Mouse (Mus musculus): ENCODE results near the gene Cox7a2.

DNA sequence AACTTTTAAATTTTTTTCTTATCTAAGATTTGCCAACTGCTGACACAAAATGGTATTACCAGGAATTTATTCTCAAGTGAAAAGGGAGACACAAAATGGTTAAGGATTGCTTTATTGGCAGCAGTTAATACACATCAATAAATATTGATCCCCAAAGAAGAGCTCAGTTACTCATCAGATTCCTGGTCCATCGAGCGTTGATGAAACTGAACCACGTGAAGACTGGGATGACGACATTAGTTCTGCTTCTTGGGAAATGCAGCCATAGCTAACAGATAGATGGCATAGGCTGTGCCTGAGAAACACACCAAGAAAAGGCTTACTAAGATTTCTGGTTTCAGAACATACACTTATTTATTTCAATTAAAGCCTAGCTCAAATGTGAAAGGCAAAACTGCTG is 4.4 kb downstream of the Cox7a2 start:
- no peak for TF ChIP-seq CTCF (IDR thresholded peaks at IDR 0.05; ENCODE audit: control insufficient read depth, insufficient read depth, low read length)
- TF ChIP-seq POLR2A (IDR thresholded peaks at IDR 0.05; ENCODE audit: borderline replicate concordance, control insufficient read depth, low read depth, low read length), result no peak

Data from bone marrow, adult 2 months (tissue).